Comparison of ENCODE assay signal across 10 mouse cellular contexts in the genomic region with DNA sequence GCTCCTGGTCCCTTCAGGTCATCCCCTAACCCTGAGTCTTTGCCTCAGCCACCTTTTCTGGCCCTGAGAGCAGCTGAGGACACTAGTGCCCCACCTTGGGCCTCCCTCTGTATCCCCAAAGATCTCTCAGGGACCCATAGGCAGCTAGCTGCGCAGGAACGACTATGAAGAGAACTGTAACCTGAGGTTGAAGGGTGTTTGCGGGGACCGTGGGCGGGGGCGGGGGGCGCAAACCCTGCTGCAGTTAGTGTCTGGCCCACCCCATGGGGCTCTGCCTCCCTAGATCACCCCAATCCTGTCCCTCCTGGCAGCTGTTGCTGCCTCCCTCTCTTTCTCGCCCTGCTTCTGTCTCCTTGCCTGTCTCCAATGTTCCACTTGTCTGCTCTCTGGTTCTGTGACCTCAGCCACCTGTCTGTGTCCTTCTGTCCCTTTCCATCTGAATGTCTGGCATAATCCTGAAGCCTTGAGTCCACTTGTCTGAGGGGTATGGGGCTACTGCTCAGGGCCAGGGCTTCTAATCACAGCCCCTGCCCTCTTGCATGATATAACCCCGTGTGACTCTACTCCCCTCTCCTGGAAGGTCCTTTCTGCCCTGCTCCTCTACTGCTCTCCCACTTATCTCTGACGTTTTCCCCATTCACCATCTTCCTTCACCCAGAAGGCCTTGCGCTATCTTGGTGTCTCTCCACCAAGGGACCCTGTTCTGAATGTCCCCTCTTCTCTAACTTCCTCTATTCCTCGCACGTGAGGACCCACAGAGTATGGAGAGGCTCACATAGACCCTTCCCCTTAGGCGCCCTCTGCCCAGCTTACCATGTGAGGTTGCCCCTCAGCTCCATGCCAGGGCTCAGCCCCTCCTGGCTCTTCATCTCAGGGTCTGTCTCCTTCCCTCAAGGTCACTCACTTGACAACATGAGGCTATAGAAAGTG. TPM values are rescaled to one million over a fixed set of nuclear protein-coding genes. Genes with fewer than 3 reads are reported as not detected.
DNase-seq lines count a peak whose midpoint lies in the region; ATAC-seq and TF ChIP-seq lines count a peak whose summit lies in the region.
"Had no signal": no experiment of that assay in that cellular context is flagged by ENCODE, and none has a peak within 500 bp of the region (broad histone marks: within the 10 kb centered on the region; RNA-seq: fewer than 3 reads in every experiment).

No protein-coding gene starts in this region.

- peaks cover 43% of the 10 kb centered on the region for H3K4me1 ChIP-seq in kidney, embryonic 15.5 days
- H3K4me1 ChIP-seq in kidney, adult 2 months (ENCODE audit: control insufficient read depth, insufficient read depth, low read length): no peaks in the 10 kb centered on the region
- peaks cover 33% of the 10 kb centered on the region for H3K4me1 ChIP-seq in embryonic facial prominence, embryonic 10.5 days
- H3K4me1 ChIP-seq in hindbrain, embryonic 15.5 days (replicated peaks): peaks cover 36% of the 10 kb centered on the region
- peaks cover 28% of the 10 kb centered on the region for H3K4me1 ChIP-seq in midbrain, embryonic 15.5 days

- H3K36me3 ChIP-seq in kidney, embryonic 15.5 days: no peaks in the 10 kb centered on the region
- no peaks in the 10 kb centered on the region for H3K36me3 ChIP-seq in kidney, adult 2 months (ENCODE audit: control insufficient read depth, insufficient read depth, low read length)
- peaks cover 3% of the 10 kb centered on the region; the same call in 1 of the 2 replicates for H3K36me3 ChIP-seq in embryonic facial prominence, embryonic 10.5 days (replicated peaks)
- no peaks in the 10 kb centered on the region for H3K36me3 ChIP-seq in hindbrain, embryonic 15.5 days
- no peaks in the 10 kb centered on the region for H3K36me3 ChIP-seq in midbrain, embryonic 15.5 days (replicated peaks)

- H3K9me3 ChIP-seq in kidney, embryonic 15.5 days (replicated peaks): no peaks in the 10 kb centered on the region
- no peaks in the 10 kb centered on the region for H3K9me3 ChIP-seq in embryonic facial prominence, embryonic 10.5 days
- H3K9me3 ChIP-seq in hindbrain, embryonic 15.5 days: no peaks in the 10 kb centered on the region
- no peaks in the 10 kb centered on the region for H3K9me3 ChIP-seq in midbrain, embryonic 15.5 days

- no peak for DNase-seq in kidney, adult 2 months
- no peak for DNase-seq in embryonic facial prominence, embryonic 10.5 days (ENCODE audit: low spot score)
- no peak for DNase-seq in adrenal gland, postnatal 14 days
- no peak for DNase-seq in adipocyte (ENCODE audit: low spot score)
- no peak for DNase-seq in gastrocnemius, adult 8-10 months (ENCODE audit: low spot score in 2 of 2)

- TF ChIP-seq POLR2A in kidney, adult 2 months (IDR thresholded peaks at IDR 0.05; ENCODE audit: low read depth, low read length): no peak

- H3K4me2 ChIP-seq in kidney, embryonic 15.5 days: peak overlapping the region; percentile 92
- H3K4me2 ChIP-seq in hindbrain, embryonic 15.5 days: peak overlapping the region; percentile 97
- peak overlapping the region; percentile 96 for H3K4me2 ChIP-seq in midbrain, embryonic 15.5 days

- peak overlapping the region; percentile 59 for H3K4me3 ChIP-seq in kidney, embryonic 15.5 days (replicated peaks)
- no peak overlapping the region for H3K4me3 ChIP-seq in kidney, adult 2 months (ENCODE audit: insufficient read depth, low read depth, low read length)
- peak overlapping the region; percentile 70 for H3K4me3 ChIP-seq in embryonic facial prominence, embryonic 10.5 days
- H3K4me3 ChIP-seq in hindbrain, embryonic 15.5 days: peak overlapping the region; percentile 56
- peak overlapping the region; percentile 57 for H3K4me3 ChIP-seq in midbrain, embryonic 15.5 days

- H3K27ac ChIP-seq in kidney, embryonic 15.5 days: no peak overlapping the region
- no peak overlapping the region for H3K27ac ChIP-seq in kidney, adult 2 months (ENCODE audit: insufficient read depth, low read depth, low read length)
- peak overlapping the region; percentile 71 for H3K27ac ChIP-seq in embryonic facial prominence, embryonic 10.5 days (replicated peaks)
- no peak overlapping the region for H3K27ac ChIP-seq in hindbrain, embryonic 15.5 days (replicated peaks)
- no peak overlapping the region for H3K27ac ChIP-seq in midbrain, embryonic 15.5 days

- 63% methylated on average over 14 of the region's 14 CpGs for WGBS in kidney, embryonic 15.5 days
- 81% methylated on average over 14 of the region's 14 CpGs for WGBS in kidney, adult 2 months
- WGBS in embryonic facial prominence, embryonic 10.5 days: 40% methylated on average over 14 of the region's 14 CpGs
- 43% methylated on average over 14 of the region's 14 CpGs for WGBS in hindbrain, embryonic 15.5 days
- 44% methylated on average over 14 of the region's 14 CpGs for WGBS in midbrain, embryonic 15.5 days

- peaks cover 31% of the 10 kb centered on the region for H3K27me3 ChIP-seq in kidney, embryonic 15.5 days
- no peaks in the 10 kb centered on the region for H3K27me3 ChIP-seq in kidney, adult 2 months (replicated peaks; ENCODE audit: control insufficient read depth, insufficient read depth, low read length)
- peaks cover 51% of the 10 kb centered on the region for H3K27me3 ChIP-seq in embryonic facial prominence, embryonic 10.5 days (replicated peaks; ENCODE audit: low read depth, poor library complexity, severe bottlenecking)
- H3K27me3 ChIP-seq in hindbrain, embryonic 15.5 days: 0 out of 2 replicates have a peak, but pooled peaks cover 8% of the 10 kb centered on the region
- H3K27me3 ChIP-seq in midbrain, embryonic 15.5 days (replicated peaks): peaks cover 22% of the 10 kb centered on the region

- no peak for ATAC-seq in kidney, embryonic 15.5 days (replicated peaks; ENCODE audit: low FRiP score)
- ATAC-seq in hindbrain, embryonic 15.5 days (ENCODE audit: low FRiP score, low read depth): no peak
- ATAC-seq in midbrain, embryonic 15.5 days (replicated peaks): no peak

- no peak for TF ChIP-seq CTCF in kidney, adult 2 months (conservative IDR thresholded peaks at IDR 0.05; ENCODE audit: insufficient read depth, insufficient read length, low read depth, low read length)

- peak overlapping the region; percentile 61 for H3K9ac ChIP-seq in kidney, embryonic 15.5 days
- peak overlapping the region; percentile 67 for H3K9ac ChIP-seq in hindbrain, embryonic 15.5 days
- H3K9ac ChIP-seq in midbrain, embryonic 15.5 days: peak overlapping the region; percentile 67; the same call in 1 of the 2 replicates

RNA-seq across cellular contexts. Expression of a gene that starts 0.9 kb away (rescaled TPM):
- polyA plus RNA-seq in kidney, embryonic 15.5 days (2015; fragmentation: Nextera tagmentation; extraction: Ambion mirVana): 5.1 and 5.5 TPM in 2 replicates
- polyA plus RNA-seq in kidney, adult 2 months (2012; rRNA removed): 2.6 and 3.3 TPM in 2 replicates
- 1.5 TPM in 2 replicates for polyA plus RNA-seq in embryonic facial prominence, embryonic 10.5 days (2016; fragmentation: Nextera tagmentation; extraction: Ambion mirVana)
- polyA plus RNA-seq in hindbrain, embryonic 15.5 days (2015; fragmentation: Nextera tagmentation; extraction: Ambion mirVana): 12.5 and 15.0 TPM in 2 replicates
- 7.0 and 7.8 TPM in 2 replicates for polyA plus RNA-seq in midbrain, embryonic 15.5 days (2015; fragmentation: Nextera tagmentation; extraction: Ambion mirVana)
- total RNA-seq in adrenal gland, postnatal 14 days (2021): 13.1 and 18.0 TPM in 2 replicates
- total RNA-seq in gastrocnemius, adult 8-10 months (2022): 10 to 100 TPM; 48.3 to 65.7 (median 58.5) TPM

RNA-seq across cellular contexts. Expression of a gene that starts 15.8 kb away (rescaled TPM):
- 2.0 and 2.8 TPM in 2 replicates for polyA plus RNA-seq in kidney, embryonic 15.5 days (2015; fragmentation: Nextera tagmentation; extraction: Ambion mirVana)
- 0.41 and 0.60 TPM in 2 replicates for polyA plus RNA-seq in kidney, adult 2 months (2012; rRNA removed)
- polyA plus RNA-seq in embryonic facial prominence, embryonic 10.5 days (2016; fragmentation: Nextera tagmentation; extraction: Ambion mirVana): 0.66 and 1.8 TPM in 2 replicates
- 110 and 133 TPM in 2 replicates for polyA plus RNA-seq in hindbrain, embryonic 15.5 days (2015; fragmentation: Nextera tagmentation; extraction: Ambion mirVana)
- polyA plus RNA-seq in midbrain, embryonic 15.5 days (2015; fragmentation: Nextera tagmentation; extraction: Ambion mirVana): 76.7 and 78.1 TPM in 2 replicates
- total RNA-seq in adrenal gland, postnatal 14 days (2021): 1.2 and 5.1 TPM in 2 replicates
- total RNA-seq in gastrocnemius, adult 8-10 months (2022): not detected
- polyA plus RNA-seq: spleen, adult 2 months had no signal

RNA-seq across cellular contexts. Expression of a gene that starts 32.3 kb away (rescaled TPM):
- 9.2 TPM in 2 replicates for polyA plus RNA-seq in kidney, embryonic 15.5 days (2015; fragmentation: Nextera tagmentation; extraction: Ambion mirVana)
- polyA plus RNA-seq in kidney, adult 2 months (2012; rRNA removed): 9.3 and 9.9 TPM in 2 replicates
- 10.6 and 11.8 TPM in 2 replicates for polyA plus RNA-seq in embryonic facial prominence, embryonic 10.5 days (2016; fragmentation: Nextera tagmentation; extraction: Ambion mirVana)
- 0.14 TPM in 1 of 2 replicates, not detected in the other for polyA plus RNA-seq in hindbrain, embryonic 15.5 days (2015; fragmentation: Nextera tagmentation; extraction: Ambion mirVana)
- polyA plus RNA-seq in midbrain, embryonic 15.5 days (2015; fragmentation: Nextera tagmentation; extraction: Ambion mirVana): not detected in 2 replicates
- total RNA-seq in adrenal gland, postnatal 14 days (2021): not detected in 2 replicates
- total RNA-seq in gastrocnemius, adult 8-10 months (2022): not detected
- total RNA-seq: left cerebral cortex, adult 8-10 months had no signal

RNA-seq across cellular contexts. Expression of a gene that starts 51.9 kb away (rescaled TPM):
- 24.3 and 25.9 TPM in 2 replicates for polyA plus RNA-seq in kidney, embryonic 15.5 days (2015; fragmentation: Nextera tagmentation; extraction: Ambion mirVana)
- 12.6 and 13.6 TPM in 2 replicates for polyA plus RNA-seq in kidney, adult 2 months (2012; rRNA removed)
- polyA plus RNA-seq in embryonic facial prominence, embryonic 10.5 days (2016; fragmentation: Nextera tagmentation; extraction: Ambion mirVana): 29.5 and 29.8 TPM in 2 replicates
- 19.6 and 20.5 TPM in 2 replicates for polyA plus RNA-seq in hindbrain, embryonic 15.5 days (2015; fragmentation: Nextera tagmentation; extraction: Ambion mirVana)
- 21.8 and 24.4 TPM in 2 replicates for polyA plus RNA-seq in midbrain, embryonic 15.5 days (2015; fragmentation: Nextera tagmentation; extraction: Ambion mirVana)
- total RNA-seq in adrenal gland, postnatal 14 days (2021): 24.5 and 30.0 TPM in 2 replicates
- total RNA-seq in gastrocnemius, adult 8-10 months (2022): 1 to 10 TPM; 3.8 to 4.6 (median 4.4) TPM

RNA-seq across cellular contexts. Expression of a gene that starts 51.9 kb away (rescaled TPM):
- 81.3 and 87.4 TPM in 2 replicates for polyA plus RNA-seq in kidney, embryonic 15.5 days (2015; fragmentation: Nextera tagmentation; extraction: Ambion mirVana)
- 16.3 and 17.4 TPM in 2 replicates for polyA plus RNA-seq in kidney, adult 2 months (2012; rRNA removed)
- 96.0 and 105 TPM in 2 replicates for polyA plus RNA-seq in embryonic facial prominence, embryonic 10.5 days (2016; fragmentation: Nextera tagmentation; extraction: Ambion mirVana)
- polyA plus RNA-seq in hindbrain, embryonic 15.5 days (2015; fragmentation: Nextera tagmentation; extraction: Ambion mirVana): 102 and 111 TPM in 2 replicates
- 114 and 116 TPM in 2 replicates for polyA plus RNA-seq in midbrain, embryonic 15.5 days (2015; fragmentation: Nextera tagmentation; extraction: Ambion mirVana)
- total RNA-seq in adrenal gland, postnatal 14 days (2021): 72.1 and 85.5 TPM in 2 replicates
- 10 to 100 TPM; 31.2 to 44.4 (median 35.3) TPM for total RNA-seq in gastrocnemius, adult 8-10 months (2022)

Comparison
In these comparisons a context has a peak if more than half of its experiments do, and no peak if none do; other contexts are left out.
1. RNA of a gene that starts 15.8 kb away (polyA plus RNA-seq): 110 to 133 TPM in hindbrain, embryonic 15.5 days and 76.7 to 78.1 TPM in midbrain, embryonic 15.5 days; 2.0 to 2.8 TPM in kidney, embryonic 15.5 days, 0.66 to 1.8 TPM in embryonic facial prominence, embryonic 10.5 days and 0.41 to 0.60 TPM in kidney, adult 2 months; every median in the first group is over 10 times any median in the second.
2. Peak in every context shown above with its lines, with median percentiles within 50 percentile points of each other: H3K4me2 ChIP-seq and H3K9ac ChIP-seq.